Mouse (Mus musculus) frontal cortex, postnatal 25 days (tissue): ENCODE measurements around the gene Stra6.

ENCODE experiments used
- DNase-seq, 2 experiments: peaks; one replicate each; pipeline ENCODE4 v3.0.0; 2022; ENCODE audit warnings: low spot score in 2 of 2

Stra6 gene

DNA sequence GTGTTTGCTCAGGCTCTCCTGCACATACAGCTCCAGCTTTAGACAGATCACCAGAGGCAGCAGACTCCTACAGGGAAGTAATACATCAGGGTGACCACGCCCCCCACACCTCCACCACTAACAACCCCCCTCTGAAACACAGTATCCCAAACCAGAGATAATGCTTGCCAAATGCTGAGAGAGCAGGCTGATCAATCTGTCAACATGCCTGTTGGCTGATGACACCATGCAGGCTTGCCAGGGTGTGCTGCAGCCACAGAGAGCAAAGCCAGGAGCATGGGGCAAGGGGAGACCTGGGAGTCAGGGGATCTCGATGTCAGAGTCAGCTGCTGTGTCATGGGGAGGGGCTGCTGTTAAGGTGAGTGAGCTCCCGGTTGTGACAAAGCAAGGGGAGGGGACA is at the start of gene Stra6:
Stra6 (plus strand) TSS at position 258 of the 400 bp plus-strand sequence.
- DNase-seq = no peak

DNA sequence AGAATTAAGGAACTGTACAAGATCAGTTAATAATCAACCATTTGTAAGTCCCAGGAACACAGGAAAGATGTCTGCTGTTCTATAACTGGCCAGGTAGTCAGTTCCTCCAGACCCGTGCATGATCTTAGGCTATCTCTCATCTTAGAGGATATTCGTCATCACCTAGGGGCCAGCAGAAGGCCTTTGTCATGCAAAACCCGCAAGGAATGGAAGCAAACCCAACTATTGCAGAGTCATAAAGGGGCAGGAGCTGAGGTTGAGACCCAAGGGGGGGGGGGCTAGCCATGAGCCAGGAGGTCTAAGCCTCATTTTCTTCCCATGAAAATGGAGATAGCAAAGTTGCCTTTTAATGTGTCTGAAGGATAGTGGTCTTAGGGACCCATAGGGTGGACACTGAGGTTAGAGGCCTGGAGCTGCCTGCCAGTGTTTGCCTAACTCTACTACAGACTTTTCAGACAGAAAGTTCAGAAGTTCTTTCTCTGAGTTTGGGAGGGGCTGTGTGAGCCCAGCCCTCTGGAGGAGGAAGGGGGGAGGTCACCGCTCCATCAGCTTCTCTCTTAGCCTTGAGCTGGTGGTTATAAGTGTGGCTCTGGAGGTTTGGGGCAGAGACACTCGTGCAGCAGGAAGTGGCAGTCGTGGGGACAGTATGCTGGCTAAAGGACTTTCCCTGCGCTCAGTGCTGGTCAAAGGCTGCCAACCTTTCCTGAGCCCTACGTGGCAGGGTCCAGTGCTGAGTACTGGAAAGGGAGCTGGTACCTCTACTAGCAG is 49.0 kb upstream of the Stra6 start:
- DNase-seq = no peak

DNA sequence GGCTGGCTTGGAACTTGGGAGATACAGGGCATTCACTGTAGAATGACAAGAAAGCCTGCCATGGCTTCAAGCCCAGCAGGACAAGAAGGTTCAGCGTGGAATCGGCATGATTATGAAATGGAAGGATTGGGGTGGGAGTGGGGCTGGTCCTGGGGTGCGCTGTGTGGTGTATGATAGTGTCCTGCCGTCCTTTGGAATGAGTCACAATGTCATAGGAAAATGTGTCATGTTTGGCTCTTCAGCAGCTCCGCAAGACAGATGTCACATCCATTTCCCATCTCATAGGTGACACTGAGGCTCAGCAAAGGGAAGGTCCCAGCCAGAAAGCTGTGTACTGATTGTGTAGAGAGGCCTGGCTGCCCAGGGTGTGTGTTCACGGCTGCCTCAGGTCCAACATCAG is 47.7 kb upstream of the Stra6 start:
- DNase-seq = no peak

DNA sequence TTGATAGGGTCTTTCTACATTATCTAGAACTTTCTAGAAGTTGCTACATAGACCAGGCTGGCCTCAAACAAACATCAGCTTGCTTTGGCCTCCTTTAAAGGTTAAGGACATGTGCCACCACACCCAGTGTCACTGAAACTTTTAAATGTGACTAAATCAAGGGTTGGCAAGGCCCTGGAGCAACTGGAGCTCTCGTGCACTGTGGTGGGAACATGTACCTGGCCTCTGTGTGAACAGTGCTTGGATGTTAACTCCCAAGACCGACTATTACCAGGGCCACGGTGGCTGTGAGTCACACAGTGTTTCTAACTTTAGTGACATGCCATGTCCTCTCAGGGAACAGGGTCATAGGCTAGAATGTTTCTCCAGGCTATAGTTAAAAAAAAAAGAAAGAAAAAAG is 46.6 kb upstream of the Stra6 start:
- DNase-seq = no peak

DNA sequence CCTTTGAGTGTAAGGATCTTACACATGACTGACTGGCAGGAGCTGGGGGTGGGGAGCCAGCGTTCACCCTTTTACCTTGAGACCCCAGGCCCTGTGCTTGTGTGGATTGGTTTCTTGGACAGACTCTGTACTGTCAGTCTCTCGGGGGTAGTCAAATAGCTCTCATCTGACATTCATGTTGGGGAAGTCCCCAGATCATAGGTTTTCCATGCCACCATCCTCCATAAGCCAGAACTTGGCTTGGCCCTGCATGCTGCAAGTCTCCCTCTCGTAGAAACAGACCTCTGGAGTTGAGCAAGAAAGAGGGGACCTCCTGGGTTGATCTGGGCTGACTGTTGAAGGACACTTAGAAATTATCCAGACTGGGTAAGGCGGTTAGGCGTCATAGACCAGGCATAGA is 45.2 kb upstream of the Stra6 start:
- DNase-seq = no peak

DNA sequence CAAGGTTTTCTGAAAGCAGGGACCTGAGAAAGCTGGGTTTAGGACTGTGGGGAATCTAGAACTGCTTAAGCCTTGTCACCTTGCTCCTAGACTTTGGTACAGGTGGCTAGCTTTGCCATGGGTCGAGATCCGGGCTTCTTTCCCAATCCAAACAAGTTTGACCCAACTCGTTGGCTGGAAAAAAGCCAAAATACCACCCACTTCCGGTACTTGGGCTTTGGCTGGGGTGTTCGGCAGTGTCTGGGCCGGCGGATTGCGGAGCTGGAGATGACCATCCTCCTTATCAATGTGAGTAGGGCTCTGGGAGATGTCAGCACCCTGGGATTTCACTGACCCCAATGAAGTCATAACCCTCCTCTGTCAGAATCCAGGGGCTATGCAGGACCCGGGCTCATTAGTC is 37.6 kb upstream of the Stra6 start:
- no peak for DNase-seq

DNA sequence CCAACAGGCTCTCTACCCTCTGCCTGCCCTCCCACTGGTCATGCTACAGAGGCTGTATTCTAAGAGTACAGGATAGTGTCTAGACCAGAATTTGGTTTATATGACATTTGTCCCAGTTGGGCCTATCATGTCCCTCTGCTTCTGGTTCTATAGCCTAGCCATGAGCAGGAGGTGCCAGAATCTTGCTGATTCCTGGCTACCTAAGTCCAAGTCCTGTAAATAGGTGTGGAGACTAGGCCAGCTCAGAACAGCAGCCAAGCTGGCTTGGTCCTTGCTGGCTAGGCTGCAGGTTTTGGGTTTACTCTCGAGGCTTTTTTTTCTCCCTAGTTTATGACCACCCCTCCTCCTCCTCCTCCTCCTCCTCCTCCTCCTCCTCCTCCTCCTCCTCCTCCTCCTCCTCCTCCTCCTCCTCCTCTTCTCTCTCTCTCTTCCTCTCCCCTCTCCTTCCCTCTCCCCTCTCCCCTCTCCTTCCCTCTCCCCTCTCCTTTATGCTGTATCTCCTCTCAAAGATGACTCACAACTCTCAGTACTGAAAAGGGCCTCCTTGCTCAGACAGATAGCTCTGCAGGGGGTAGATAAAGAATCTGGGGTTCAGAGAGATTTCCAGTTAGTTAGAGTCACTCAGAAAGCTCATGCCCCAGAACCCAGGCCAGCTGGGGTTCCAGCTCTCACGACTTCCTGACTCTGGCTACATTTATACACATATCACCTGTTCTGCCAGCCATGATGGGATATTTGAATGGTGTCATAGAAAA is 36.0 kb upstream of the Stra6 start:
- DNase-seq = no peak

DNA sequence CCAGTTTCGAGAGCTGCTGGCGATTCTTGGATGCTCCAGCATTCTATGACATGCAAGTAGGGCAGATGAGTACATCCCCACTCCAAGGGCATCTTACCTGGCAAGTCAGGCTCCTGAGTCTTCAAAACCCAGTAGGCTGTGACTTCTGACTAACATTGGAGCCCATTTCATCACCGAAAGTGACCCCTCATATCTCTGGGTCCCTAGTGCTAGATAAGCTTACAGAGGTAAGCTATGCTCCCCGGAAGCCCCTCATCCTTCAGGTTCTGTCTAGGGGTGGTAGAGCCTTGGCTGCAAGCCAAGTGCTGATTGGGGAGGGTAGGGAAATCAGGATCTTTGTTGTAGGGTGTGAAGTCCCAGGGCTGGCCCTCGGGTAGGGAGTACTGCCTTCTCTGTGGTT is 34.7 kb upstream of the Stra6 start:
- DNase-seq = no peak

DNA sequence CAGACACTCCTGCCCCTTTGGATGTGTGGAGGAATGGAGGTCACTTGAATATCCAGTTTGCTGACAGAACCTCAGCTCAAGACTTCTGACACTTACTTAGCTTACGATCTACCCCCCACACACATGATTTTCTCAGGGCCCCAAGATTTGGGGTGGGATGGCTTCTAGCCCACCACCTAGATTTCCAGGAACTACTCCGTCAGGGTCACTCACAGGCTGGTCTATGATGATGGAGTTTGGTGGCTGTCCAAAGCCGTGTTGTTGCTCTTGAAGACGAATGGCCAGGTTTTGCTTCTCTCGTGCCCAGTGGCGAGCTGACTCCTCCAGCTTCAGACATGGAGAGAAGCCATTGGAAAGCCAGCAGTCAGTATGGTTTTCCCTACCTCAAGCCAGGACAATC is 34.0 kb upstream of the Stra6 start:
- no peak for DNase-seq

DNA sequence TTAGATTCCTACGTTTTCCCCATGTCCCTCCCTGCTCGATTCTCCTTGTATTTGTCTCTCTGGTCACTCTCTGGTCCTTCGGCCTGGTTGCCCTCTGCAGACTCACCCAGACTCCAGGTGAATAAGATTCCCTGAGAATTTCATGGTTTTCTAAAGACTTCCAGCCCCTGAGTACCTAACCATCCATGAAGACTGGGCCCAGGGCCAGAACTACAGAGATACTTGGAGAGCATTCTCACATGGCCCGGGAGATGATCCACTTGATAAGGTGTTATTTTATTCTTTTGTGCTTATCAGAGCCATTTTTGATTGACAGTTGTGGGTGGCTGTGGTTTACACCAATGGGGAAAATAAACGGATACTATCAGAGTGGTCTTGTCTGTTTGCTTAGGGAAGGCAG is 31.7 kb upstream of the Stra6 start:
- DNase-seq = no peak

DNA sequence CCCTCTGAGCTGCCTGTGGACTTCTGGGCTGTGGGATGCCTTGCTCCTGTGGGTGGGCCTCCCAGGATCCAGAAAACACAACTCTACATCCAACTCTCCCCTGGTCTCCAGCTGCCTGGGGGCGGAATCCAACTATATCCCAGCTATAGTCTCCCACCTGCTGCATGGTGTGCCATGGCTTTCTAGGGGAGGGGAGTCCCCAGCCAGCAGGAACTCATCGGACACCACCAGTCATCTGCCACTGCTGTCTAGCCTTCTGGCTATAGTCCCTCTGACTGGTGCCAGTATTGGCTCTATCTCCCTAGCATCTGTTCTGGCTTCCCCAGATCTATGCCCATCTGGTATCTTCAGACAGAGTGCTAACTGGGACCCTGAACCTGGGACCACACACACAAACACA is 28.1 kb upstream of the Stra6 start:
- DNase-seq = peak in 1 of 2 experiments; percentile 30

DNA sequence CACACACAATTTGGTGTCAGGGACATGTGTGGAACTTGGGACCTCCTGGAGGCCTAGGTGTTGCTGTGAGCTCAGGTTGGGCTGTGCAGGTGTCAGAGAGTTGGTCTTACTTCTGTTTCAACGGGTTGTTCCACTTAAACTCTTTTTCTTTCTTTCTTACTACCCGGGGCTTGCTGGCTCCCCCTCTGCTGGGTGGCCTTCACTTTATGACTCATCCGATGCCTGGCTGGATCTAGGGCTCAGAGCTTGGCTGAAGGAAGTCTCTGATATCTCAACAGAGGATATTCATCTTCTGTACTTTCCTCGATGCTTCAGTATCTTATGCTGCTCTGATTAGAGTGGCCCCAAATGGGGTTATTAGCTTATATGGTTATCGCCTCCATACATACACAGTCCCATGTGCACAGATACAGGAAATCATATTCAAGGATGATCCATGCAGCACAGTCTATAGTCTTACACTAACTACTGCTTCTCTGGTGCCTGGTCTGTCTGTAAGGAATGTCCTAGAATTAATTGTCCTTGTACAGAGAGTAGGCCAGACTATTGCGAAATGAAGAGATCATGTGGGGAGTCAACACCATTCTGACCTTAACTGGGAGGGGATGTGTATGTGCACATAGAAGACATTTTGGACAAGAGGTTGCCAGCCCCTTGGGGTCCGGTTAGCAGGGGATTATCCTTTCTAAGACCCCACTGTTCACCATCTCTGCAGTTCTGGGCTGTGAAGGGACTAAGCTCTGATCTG is 27.5 kb upstream of the Stra6 start:
- DNase-seq = no peak

DNA sequence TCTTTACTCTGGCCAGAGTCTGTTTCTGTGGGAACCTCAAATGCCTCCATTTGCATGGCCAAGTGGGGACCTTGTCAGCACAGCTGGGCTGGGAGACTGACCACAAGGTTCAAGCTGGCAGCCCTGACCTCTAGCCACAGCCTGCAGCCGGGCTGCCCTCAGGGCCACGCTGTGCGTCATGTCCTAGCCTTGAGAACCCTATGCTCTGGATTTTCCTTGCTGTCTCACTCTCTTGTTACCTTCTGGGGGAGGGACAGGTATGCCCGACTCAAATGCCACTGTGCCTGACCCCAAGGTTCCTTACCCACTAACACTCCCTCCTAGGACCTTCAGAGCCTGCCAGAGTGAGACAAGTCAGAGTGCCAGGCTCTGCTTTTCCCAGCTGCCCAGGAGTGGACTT is 26.6 kb upstream of the Stra6 start:
- DNase-seq = no peak

DNA sequence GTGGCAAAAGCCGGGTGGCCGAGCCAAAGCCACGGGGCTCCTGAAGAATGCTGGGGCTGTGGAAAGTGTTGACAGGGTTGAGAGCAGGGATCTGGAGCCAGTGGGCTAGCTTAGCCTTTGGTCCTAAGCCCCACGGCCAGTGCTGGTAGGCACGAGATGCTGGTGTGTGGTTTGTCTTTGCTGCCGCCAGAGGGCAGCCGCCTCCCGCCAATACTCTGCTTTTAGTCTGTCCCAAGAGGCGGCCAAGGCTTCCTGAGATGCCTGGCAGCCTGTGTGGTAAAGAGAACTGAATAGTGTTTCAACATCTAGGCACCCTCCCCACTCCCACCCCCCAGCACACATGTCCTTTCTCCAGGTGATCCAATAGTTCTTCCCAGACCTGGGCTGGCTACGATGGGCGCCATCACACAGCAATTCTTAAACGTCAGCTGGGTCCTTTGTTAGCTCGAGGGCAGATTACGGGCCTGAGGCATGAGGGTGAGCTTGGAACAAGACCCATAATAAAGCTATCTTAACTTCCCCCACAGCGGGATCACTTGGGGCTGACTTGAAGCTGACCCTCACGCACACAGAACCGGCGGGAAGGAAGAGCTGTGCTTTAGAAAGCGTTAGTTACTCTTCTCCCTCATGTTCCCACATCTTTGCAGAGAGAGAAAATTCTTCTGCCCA is 25.0 kb upstream of the Stra6 start:
- peak; percentile 67 to 69 for DNase-seq

DNA sequence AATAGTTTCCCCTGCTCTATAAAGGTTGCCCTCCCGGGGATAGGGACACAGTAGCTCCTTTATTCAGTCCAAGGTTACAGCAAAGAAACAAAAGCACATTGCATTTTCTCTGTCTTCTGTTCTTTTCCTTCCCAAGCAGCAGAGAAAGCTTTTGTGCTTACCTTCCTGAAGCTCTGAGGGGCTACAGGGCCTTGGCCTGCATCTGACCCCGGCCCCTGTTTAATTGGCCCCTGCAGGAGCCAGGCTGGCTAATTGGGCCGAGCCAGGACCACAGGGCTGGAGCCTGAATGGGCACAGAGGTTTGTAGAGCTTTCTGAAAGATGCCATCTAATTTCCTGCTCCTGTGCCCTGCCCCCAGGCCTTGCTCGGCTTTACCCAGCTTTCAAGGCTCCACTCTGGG is 22.6 kb upstream of the Stra6 start:
- no peak for DNase-seq

DNA sequence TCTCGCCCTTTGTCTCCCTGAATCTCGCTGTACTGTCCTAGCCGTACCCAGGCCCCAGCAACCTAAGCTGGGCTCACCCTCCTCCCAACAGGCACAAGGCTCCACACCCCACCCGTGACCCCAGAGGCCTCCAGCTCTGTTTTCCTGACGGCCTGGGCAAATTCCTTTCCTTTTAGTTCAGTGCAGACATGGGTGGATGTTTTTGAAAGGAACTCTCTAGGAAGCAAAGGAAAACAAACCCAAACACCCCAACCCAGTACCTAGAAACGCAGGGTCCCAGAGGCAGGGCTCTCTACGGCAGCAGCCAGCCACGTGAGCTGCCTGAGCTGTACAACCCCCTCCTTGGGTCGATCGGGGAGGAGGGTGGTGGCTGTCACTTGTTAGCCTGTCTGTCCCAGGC is 21.2 kb upstream of the Stra6 start:
- DNase-seq = no peak

DNA sequence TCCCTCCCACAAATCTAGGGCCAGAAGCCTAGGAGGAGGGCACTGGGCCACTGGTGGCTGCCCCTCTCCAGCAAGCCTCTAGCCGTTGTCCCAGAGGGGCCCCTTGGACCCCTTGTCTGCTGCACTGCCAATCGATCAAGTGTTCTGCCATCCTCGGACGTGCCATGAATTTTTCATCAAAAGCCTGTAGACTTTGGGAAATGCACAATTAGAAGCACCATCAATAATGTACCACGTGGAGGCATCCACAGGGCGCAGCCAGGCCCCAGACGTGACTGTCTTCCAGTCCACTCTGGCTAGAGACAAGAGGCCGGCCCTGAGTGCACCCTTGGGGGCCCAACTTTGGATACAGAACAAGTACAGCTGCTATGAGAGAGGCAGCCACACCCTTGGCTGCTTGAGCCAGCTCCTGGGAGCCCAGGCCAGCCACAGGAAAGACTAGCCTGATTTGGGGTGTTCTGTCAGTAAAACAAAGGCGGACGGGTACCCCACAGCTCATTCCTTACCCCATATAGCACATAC is 20.0 kb upstream of the Stra6 start:
- DNase-seq = no peak

DNA sequence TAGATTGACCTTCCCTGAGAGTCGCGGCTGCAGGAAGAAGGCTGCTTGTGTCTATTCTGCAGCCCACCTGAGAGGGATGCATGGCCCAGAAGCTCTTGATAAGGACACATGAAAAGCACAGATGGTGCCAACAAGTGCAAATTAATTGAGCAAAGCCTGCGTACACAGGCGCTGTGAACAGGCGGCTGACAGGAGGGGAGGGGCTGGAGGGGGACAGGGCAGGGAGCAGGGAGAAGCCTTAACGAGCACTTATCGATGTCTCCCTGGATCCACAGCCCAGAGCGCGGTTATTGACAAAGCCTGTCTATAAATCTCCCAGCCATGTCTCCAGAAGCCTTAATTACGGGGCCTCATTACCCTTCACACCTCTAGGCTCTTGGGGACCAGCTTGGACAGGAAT is 18.8 kb upstream of the Stra6 start:
- DNase-seq = no peak

DNA sequence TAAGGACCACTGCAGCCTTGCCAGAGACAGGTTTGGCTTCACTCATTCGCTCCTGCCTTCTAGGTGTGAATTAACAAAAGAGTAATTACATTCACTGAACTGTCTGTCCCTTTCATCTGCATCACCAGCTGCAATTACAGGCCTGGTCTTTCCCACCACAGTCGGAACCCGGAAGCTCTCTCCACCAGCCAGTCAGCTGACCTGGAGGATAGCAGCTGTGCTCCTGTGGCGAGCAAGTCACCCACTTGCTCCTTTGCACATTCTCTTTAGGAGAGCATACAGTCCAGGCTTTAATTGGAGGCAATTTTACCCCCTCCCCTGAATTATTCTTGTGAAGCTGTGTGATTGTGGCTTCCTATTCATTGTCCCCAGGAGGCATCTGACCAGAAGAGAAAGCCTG is 17.9 kb upstream of the Stra6 start:
- DNase-seq = no peak

DNA sequence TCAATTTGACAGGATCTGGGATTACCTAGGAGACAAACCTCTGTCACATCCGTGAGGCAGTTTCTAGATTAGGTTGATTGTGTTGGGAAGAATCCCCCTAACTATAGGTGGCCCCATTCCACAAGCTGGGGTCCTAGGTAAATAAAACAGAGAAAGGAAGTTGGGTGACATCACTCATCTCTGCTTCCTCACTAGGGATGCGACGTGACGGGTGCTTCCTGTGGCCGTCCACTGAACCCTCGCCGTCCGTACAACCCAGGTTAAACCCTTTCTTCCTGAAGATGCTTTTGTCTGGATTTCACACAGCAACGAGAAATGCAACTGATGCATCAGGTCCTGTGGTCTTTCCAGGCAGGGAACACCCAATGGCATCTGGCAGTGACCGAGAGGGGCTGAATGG is 16.5 kb upstream of the Stra6 start:
- DNase-seq = no peak

DNA sequence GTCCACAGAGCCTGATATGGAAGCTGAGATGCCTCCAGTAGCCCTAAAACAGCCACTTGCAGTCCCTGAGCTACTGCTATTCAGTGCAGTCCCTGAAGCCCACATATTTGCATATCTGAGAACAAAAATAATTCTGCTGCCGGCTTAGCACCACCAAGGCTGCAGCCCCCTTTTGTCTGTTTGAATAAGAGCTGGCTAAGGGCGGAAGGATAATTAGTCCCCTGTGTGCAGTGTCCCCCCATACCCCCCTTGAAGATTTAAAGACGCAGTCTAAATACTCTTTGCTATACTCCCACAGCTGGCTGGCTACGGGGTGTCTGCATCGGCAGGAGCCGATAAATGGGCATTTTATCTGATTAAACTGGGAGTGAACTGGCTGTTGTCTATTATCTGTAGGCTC is 15.0 kb upstream of the Stra6 start:
- DNase-seq = no peak

DNA sequence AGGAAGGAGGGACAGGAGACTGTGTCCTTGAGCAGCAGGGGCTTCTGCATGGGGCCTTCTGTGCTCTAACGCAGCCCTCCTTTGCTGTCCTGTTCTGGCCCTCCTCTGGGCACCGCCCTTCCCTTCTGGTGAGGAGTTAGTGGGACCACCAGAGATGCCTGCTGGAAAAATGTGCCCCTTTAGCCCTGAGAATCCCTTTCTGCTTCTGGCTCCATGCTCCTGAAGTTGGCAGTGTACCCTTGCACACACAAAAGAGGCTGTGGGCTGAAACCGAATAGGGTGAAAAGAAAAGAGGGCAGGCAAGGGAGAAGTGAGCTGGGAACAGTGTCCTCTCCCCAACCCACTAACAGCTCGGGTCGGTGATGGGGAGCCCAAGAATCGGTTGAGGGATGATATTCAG is 14.4 kb upstream of the Stra6 start:
- DNase-seq = no peak
